Mouse (Mus musculus) macrophage (primary cell): ENCODE data around the gene Zbtb46. TPM values are rescaled to one million over a fixed set of nuclear protein-coding genes. Genes with fewer than 3 reads are reported as not detected.

ENCODE experiments used
- H3K27ac ChIP-seq: fragments of 350-480 bp; formaldehyde crosslinking; 2 replicates; pipeline ENCODE4 v1.9.0; 2021
- H3K36me3 ChIP-seq: fragments of 350-480 bp; formaldehyde crosslinking; 2 replicates; pipeline ENCODE4 v1.9.0; 2021; ENCODE audit errors: inconsistent target
- H3K4me3 ChIP-seq: fragments of 350-480 bp; formaldehyde crosslinking; 2 replicates; pipeline ENCODE4 v1.9.0; 2021; ENCODE audit errors: inconsistent target
- H3K79me2 ChIP-seq: fragments of 350-480 bp; formaldehyde crosslinking; 2 replicates; pipeline ENCODE4 v1.9.0; 2021; ENCODE audit errors: inconsistent target
- WGBS: methylation state at CpG from one replicate; pipeline ENCODE4 v1.1.7; 2026; ENCODE audit warnings: inconsistent platforms; ENCODE audit not compliant: missing documents; 5-methylcytosine and 5-hydroxymethylcytosine counted together
- polyA plus RNA-seq: library from polyadenylated mRNA; stranded (reverse); fragments of 250-400 nt; gene quantifications from 3 replicates; pipeline ENCODE4 v1.2.4, GENCODE M21; 2018; ENCODE audit warnings: inconsistent platforms

Gene Zbtb46
- polyA plus RNA-seq, 1 experiment from 2014 or later: 0.23 TPM

DNA sequence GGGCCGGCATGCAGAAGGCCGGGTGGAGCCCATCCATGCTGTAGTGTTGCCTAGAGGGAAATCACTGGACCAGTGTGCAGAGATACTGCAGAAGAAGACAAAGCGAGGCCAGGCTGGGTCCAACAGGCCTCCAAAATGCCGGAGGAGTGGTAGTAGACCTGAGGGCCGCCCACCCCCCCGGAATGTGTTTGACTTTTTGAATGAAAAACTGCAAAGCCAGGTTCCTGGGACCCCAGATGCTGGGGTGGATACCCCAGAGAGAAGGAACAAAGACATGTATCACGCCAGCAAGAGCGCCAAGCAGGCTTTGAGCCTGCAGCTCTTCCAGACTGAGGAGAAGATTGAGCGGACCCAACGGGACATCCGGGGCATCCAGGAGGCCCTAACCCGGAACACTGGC lies 79.4 kb downstream of the Zbtb46 start, which contains the start of gene Lime1:
Gene Lime1 (plus strand): TSS at position 301 of the 400 bp plus-strand sequence.
- H3K36me3 ChIP-seq: peaks cover 35% of the 10 kb centered on the region
- peaks cover 23% of the 10 kb centered on the region; the same call in 1 of the 2 replicates for H3K79me2 ChIP-seq
- H3K27ac ChIP-seq: no peak within 1 kb of the TSS
- WGBS: 94% methylated on average over 12 of the region's 12 CpGs
- no peak within 1 kb of the TSS for H3K4me3 ChIP-seq

DNA sequence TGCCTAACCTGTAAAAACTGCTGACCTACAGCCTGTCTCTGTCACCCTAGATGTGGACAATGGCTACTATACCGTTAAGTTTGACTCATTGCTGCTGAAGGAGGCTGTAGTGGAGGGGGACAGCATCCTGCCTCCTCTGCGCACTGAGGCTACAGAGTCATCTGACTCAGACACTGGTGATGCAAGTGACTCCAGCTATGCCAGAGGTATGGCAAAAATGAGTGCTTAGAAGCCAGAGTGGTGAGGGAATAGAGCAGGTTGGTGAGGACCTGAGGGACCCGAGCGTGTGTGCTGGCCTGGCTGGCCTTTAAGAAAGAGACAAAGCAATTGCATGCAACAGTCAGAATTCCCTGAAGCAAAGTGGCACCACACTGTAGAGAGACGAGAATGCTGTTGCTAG lies 80.5 kb downstream of the Zbtb46 start:
- peaks cover 35% of the 10 kb centered on the region for H3K36me3 ChIP-seq
- no peak overlapping the region for H3K27ac ChIP-seq
- H3K4me3 ChIP-seq: no peak overlapping the region
- peaks cover 33% of the 10 kb centered on the region for H3K79me2 ChIP-seq
- WGBS: 91% methylated on average over 5 of the region's 5 CpGs

DNA sequence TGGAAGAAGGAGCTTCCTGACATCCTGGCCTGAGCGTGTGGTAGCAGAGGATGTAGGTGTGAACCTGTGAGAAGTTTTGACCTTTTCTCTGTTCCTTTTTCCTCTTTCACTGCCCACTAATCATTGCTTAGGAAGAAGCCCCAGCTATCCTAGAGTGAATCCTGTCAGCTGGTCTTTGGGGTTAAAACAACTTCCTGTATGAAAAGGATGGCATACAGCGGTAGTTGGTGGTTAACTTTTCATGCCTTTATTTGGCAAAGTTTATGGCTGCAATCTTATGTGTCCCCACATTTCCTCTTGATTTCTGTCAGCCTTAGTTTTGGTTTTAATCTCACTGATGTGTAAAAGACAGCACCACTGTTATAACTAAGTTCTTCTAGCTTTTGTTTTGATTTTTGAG lies 82.0 kb downstream of the Zbtb46 start:
- H3K36me3 ChIP-seq: peaks cover 29% of the 10 kb centered on the region
- 0% methylated on average over 1 of the region's 2 CpGs for WGBS
- peaks cover 48% of the 10 kb centered on the region for H3K79me2 ChIP-seq
- H3K4me3 ChIP-seq: no peak overlapping the region
- no peak overlapping the region for H3K27ac ChIP-seq

DNA sequence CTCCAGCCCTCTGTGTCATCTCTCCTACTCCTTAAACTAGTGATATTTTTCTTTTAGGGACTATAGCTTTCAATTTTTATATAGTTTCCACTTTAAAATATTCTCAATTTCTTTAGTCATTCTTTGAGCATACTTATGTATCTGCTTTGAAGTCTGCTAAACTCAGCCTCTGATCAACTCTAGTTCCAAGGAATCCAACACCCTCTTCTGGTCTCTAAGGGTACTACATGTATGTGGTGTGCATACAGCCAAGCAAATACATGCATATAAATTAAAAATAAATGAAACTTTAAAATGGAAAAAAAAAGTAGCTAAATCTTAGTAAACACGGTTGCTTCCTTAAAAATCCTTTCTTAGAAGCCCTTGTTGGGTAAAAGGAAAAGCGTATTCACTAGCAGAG lies 83.4 kb downstream of the Zbtb46 start:
- H3K4me3 ChIP-seq: no peak overlapping the region
- WGBS: 80% methylated on average over 2 of the region's 2 CpGs
- no peak overlapping the region for H3K27ac ChIP-seq
- peaks cover 62% of the 10 kb centered on the region for H3K79me2 ChIP-seq
- H3K36me3 ChIP-seq: peaks cover 16% of the 10 kb centered on the region

DNA sequence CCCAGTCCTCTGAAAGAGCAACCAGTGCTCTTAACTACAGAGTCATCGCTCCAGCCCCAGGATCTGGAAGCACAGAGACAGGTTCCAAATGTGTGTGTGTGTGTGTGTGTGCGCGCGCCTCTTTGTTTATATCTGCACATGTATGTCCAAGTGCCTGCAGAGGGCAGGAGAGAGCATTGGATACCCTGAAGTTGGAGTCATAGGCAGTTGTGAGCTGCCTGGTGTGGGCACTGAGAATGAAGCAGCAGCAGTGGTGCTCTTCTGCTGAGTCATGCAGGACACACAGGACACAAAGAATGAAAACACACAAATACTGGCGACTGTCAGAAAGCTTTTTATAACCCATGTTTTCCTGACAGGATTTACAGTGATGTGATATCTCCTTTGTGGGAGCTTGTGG lies 89.2 kb downstream of the Zbtb46 start:
- peaks cover 96% of the 10 kb centered on the region for H3K79me2 ChIP-seq
- no peak overlapping the region for H3K4me3 ChIP-seq
- H3K27ac ChIP-seq: no peak overlapping the region
- 100% methylated on average over 5 of the region's 5 CpGs for WGBS
- H3K36me3 ChIP-seq: peaks cover 14% of the 10 kb centered on the region; the same call in 1 of the 2 replicates

DNA sequence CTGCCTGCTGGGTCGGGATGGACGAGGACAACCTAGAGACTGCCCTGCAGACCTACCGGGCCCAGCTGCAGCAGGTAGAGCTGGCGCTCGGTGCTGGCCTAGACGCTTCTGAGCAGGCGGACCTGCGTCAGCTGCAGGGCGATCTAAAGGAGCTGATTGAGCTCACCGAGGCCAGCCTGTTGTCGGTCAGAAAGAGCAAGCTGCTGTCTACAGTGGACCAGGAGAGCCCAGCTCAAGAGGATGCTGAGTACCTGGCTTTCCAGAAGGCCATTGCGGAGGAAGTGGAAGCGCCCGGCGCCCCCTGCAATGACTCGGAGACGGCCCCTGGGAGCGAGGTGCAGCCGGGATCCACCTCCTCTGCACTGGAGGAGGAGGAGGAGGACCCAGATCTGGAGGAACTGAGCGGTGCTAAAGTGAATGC lies 93.6 kb downstream of the Zbtb46 start:
- WGBS: 0% methylated on average over 20 of the region's 20 CpGs
- H3K79me2 ChIP-seq: peaks cover 72% of the 10 kb centered on the region
- peaks cover 35% of the 10 kb centered on the region for H3K36me3 ChIP-seq
- peak overlapping the region; percentile 83 for H3K4me3 ChIP-seq
- peak overlapping the region; percentile 58 for H3K27ac ChIP-seq

DNA sequence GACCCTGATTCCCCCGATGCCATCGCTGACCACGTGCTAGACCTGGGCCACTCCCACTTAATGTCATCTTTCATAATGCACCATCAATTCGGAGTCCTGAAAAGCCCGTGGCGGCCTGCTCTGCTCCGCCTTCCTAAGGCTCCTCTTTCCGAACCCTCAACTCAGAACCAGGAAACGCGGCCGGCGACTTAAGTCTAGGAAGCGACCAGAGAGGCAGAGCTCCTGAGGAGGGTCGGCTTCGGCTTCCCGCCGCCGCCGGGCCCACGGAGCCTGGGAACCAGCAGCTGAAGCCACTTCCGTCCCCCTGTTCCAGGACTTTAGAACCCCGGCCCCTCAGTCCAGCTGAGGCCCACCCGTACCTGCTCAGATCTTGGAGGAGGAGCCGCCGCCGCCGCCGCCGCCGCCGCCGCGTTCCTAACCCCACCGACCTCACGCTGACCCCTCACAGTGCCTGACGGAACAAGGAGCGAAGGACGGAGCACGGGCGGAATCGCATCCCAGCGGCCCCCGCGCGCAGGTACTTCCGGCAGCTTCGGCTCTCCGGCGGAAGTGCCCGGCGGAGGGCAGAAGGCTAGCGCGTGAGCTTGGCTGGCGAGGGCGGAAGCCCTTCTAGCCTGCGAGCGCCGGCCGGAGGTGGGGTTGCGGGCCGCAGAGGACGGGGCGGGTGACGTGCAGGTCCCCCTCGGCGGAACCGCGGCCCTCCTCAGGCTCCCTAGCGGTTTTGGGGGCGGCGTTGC lies 94.2 kb downstream of the Zbtb46 start, which contains the start of the genes Zgpat and Arfrp1:
Gene Zgpat (plus strand): TSS at position 69 of the 737 bp plus-strand sequence.
Gene Arfrp1 (minus strand): TSS at position 545 of the 737 bp plus-strand sequence.
- H3K4me3 ChIP-seq: peak within 1 kb of the TSS; percentile 84
- peaks cover 38% of the 10 kb centered on the region for H3K36me3 ChIP-seq
- WGBS: 2% methylated on average over 64 of the region's 71 CpGs
- peak within 1 kb of the TSS; percentile 58 for H3K27ac ChIP-seq
- peaks cover 66% of the 10 kb centered on the region for H3K79me2 ChIP-seq

DNA sequence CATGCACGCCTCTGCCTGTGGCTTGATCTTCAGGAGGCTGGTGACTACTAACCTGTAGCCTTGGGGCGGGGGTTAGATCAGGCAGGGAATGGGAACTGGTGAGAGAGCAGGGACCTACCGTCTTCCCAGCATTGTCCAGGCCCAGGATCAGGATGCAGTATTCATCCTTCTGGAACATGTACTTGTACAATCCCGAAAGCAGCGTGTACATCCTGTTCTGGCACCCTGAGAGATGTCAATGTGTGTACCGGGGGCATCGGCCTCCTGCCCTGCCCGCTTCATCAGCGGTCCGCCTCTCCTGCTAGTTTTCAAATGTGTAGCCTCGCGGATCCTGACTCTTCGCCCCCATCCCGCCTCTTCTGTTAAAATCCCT lies 94.8 kb downstream of the Zbtb46 start:
- Histone ChIP-seq H3K36me3 (peaks cover 38% of the 10 kb centered on the region), H3K4me3 (peak overlapping the region; percentile 84), H3K79me2 (peaks cover 60% of the 10 kb centered on the region), H3K27ac (peak overlapping the region; percentile 39)
- 11% methylated on average over 14 of the region's 14 CpGs for WGBS

DNA sequence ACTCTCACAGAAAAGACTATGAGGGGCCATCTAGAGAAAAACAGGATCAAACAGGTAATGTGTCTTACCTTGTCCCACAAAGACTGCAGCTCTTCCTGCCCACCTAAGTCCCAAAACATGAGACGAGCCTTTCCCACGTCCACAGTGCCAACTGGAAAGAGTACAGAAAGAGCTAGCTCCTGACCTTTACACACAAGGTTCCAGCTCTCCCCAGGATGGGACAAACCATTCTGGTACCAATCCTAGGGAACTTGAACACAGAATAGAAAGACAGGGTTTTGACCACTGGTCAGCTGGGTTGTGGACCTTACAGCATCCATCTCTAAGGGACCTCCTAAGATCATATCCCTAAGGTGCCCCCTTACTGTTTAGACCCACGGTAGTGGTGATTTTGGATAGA lies 95.3 kb downstream of the Zbtb46 start:
- H3K79me2 ChIP-seq: peaks cover 55% of the 10 kb centered on the region
- H3K36me3 ChIP-seq: peaks cover 38% of the 10 kb centered on the region
- 80% methylated on average over 3 of the region's 3 CpGs for WGBS
- H3K4me3 ChIP-seq: peak overlapping the region; percentile 84
- H3K27ac ChIP-seq: no peak overlapping the region

DNA sequence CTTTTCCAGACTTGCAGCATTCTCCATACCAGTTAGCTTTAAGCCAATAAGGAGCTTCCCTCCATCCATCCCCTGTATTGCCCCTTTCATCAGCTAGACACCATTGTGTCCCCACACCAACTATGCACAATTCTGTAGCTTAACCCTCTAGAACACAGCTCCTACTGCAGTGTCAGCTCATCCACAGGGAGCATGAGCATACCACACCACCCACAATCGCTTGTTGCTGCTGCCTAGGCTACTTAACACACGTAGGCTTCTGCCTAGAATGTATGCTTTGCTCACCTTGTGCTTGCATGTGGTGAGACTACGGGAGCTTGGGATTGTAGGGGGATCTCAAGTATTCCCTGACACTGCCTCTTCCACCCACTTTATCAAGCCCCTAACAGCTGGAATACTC lies 102.4 kb downstream of the Zbtb46 start:
- H3K36me3 ChIP-seq: peaks cover 49% of the 10 kb centered on the region
- no peak overlapping the region for H3K4me3 ChIP-seq
- no peaks in the 10 kb centered on the region for H3K79me2 ChIP-seq
- WGBS: 96% methylated on average over 3 of the region's 3 CpGs
- no peak overlapping the region for H3K27ac ChIP-seq

DNA sequence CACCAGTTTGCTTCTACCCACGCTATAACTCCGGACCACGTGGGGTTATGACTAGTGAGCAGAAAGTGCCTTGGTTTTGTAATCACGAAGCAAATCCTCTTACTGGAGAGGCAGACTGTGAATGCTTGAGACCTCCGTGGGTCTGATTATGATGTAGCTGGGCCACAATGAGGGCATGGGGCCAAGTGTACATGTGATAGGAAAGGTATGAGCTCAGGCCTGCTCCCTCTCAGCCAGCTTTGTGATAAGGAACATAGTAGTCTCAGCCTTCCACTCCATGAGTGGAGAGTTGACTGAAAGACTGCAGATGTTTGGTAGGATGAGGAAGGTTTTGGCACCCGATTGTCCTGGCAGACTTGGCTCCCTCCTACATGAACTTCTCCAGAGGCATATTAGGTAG lies 116.5 kb downstream of the Zbtb46 start:
- H3K27ac ChIP-seq: no peak overlapping the region
- no peaks in the 10 kb centered on the region for H3K79me2 ChIP-seq
- no peaks in the 10 kb centered on the region; the same call in 1 of the 2 replicates for H3K36me3 ChIP-seq
- no peak overlapping the region for H3K4me3 ChIP-seq
- WGBS: 95% methylated on average over 5 of the region's 6 CpGs

DNA sequence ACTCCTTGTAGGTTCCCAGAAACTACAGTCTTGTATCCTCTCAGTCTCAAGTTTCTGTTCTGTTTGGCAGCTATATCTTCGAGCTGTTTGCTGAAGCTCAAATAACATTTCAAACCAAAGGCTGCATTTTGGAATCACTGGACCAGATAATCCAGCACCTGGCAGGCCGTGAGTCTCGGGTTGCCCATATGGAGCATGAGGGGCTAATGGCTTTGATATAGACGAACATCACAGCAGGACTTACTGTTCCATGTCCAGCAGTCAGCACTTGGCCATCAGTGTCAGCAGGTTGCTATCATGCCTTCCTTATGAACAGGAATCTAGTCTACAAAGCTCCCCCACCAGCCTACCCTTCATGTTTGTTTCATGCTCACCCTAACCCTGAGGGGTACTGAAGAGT lies 118.8 kb downstream of the Zbtb46 start:
- no peak overlapping the region for H3K4me3 ChIP-seq
- no peaks in the 10 kb centered on the region; the same call in 1 of the 2 replicates for H3K36me3 ChIP-seq
- WGBS: 95% methylated on average over 4 of the region's 4 CpGs
- no peaks in the 10 kb centered on the region for H3K79me2 ChIP-seq
- no peak overlapping the region for H3K27ac ChIP-seq

Other genes starting within 250 kb of the Zbtb46 start
- not detected in 3 replicates for gene Srms, start 246.2 kb downstream of the Zbtb46 start, polyA plus RNA-seq
- not detected in 3 replicates for gene Fndc11, start 239.4 kb downstream of the Zbtb46 start, polyA plus RNA-seq
- 7.5 to 22.5 TPM (median 16.8 TPM) in 3 replicates for gene Helz2, start 217.4 kb downstream of the Zbtb46 start, polyA plus RNA-seq
- gene Gmeb2, start 171.4 kb downstream of the Zbtb46 start, polyA plus RNA-seq: 8.9 to 11.2 TPM (median 10.8 TPM) in 3 replicates
- gene Stmn3, start 144.9 kb downstream of the Zbtb46 start, polyA plus RNA-seq: not detected in 3 replicates
- 4.9 to 9.2 TPM (median 5.3 TPM) in 3 replicates for gene Rtel1, start 139.7 kb downstream of the Zbtb46 start, polyA plus RNA-seq
- 13.7 to 17.8 TPM (median 17.3 TPM) in 3 replicates for gene Zgpat, start 94.5 kb downstream of the Zbtb46 start, polyA plus RNA-seq
- gene Arfrp1, start 94.0 kb downstream of the Zbtb46 start, polyA plus RNA-seq: 21.9 to 23.2 TPM (median 22.5 TPM) in 3 replicates
- 2.9 to 8.2 TPM (median 3.7 TPM) in 3 replicates for gene Lime1, start 79.3 kb downstream of the Zbtb46 start, polyA plus RNA-seq
- gene Abhd16b, start 33.8 kb upstream of the Zbtb46 start, polyA plus RNA-seq: not detected in 3 replicates
- 36.4 to 66.4 TPM (median 47.0 TPM) in 3 replicates for gene Tpd52l2, start 37.7 kb upstream of the Zbtb46 start, polyA plus RNA-seq
- gene Dnajc5, start 61.1 kb upstream of the Zbtb46 start, polyA plus RNA-seq: 50.7 to 68.7 TPM (median 60.0 TPM) in 3 replicates
- 32.9 to 57.2 TPM (median 33.9 TPM) in 3 replicates for gene Uckl1, start 125.5 kb upstream of the Zbtb46 start, polyA plus RNA-seq
- 34.2 to 55.4 TPM (median 34.6 TPM) in 3 replicates for gene Prpf6, start 132.4 kb upstream of the Zbtb46 start, polyA plus RNA-seq
- 6.0 to 12.6 TPM (median 6.7 TPM) in 3 replicates for gene Zfp512b, start 133.4 kb upstream of the Zbtb46 start, polyA plus RNA-seq
- gene Samd10, start 139.8 kb upstream of the Zbtb46 start, polyA plus RNA-seq: 2.1 to 3.8 TPM (median 2.8 TPM) in 3 replicates
- gene Gm29797, start 197.6 kb upstream of the Zbtb46 start, polyA plus RNA-seq: not detected in 3 replicates
- 0.15 TPM in 1 of 3 replicates, not detected in the others for gene Sox18, start 212.2 kb upstream of the Zbtb46 start, polyA plus RNA-seq
- 1.5 to 3.2 TPM (median 1.9 TPM) in 3 replicates for gene Tcea2, start 220.9 kb upstream of the Zbtb46 start, polyA plus RNA-seq
- 74.5 to 107 TPM (median 89.4 TPM) in 3 replicates for gene Rgs19, start 234.6 kb upstream of the Zbtb46 start, polyA plus RNA-seq
- gene Lkaaear1, start 239.0 kb upstream of the Zbtb46 start, polyA plus RNA-seq: not detected in 3 replicates